Mouse (Mus musculus): ENCODE data around the gene Gm3854. TPM values are rescaled to one million over a fixed set of nuclear protein-coding genes. Genes with fewer than 3 reads are reported as not detected.
"Not testable (repeated sequence)": the region's sequence is repeated elsewhere in the genome, so short reads cannot be mapped to it uniquely, and the experiment has no call there.

Gene Gm3854
- total RNA-seq (2021) = under 1 TPM; 0.87 to 0.91 TPM
- long read RNA-seq, experiment 1 = 0 reads
- long read RNA-seq, experiment 2 = 0 reads

DNA sequence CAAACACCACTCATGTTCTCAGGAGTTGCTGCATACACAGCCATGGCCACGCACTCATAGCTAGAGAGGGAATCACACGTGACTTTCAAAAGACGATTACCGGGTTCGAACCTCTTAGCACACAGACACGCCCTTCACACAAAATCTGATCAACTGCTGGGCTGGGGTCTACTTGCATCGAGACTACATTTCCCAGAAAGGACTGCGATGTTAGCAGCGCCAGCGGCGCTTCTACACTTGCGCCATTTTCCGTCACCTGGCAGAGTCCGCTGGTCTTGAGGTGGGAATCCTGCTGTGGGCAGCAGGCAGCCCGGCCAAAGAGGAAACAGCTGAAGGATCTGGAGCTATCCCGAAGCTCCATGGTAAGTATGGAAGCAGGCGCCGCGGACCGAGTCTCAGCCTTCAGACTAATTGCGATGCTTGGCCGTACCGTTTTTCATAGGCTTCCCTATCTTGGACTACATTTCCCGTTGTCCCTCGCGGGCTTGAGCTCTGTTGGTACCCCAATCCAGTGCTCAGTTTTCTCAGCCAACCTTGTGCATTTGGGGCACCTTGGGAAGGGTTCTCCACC is at the start of gene Gm3854:
Gm3854 (plus strand) TSS at position 259 of the 571 bp plus-strand sequence.
- DNase-seq = peak; percentile 62

DNA sequence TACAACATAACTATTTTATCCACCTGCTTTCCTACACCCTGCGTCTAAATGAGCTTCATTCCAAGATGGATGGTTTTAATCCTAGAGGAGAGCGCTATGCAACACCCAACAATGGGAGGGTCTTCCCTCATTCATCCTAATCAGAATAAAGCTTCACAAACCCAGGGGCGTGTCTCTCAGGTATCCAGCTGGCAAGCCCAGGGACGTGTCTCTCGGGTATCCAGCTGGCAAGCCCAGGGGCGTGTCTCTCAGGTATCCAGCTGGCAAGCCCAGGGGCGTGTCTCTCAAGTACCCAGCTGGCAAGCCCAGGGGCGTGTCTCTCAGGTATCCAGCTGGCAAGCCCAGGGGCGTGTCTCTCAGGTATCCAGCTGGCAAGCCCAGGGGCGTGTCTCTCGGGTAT is 42.8 kb upstream of the Gm3854 start:
- DNase-seq = not testable (repeated sequence)

DNA sequence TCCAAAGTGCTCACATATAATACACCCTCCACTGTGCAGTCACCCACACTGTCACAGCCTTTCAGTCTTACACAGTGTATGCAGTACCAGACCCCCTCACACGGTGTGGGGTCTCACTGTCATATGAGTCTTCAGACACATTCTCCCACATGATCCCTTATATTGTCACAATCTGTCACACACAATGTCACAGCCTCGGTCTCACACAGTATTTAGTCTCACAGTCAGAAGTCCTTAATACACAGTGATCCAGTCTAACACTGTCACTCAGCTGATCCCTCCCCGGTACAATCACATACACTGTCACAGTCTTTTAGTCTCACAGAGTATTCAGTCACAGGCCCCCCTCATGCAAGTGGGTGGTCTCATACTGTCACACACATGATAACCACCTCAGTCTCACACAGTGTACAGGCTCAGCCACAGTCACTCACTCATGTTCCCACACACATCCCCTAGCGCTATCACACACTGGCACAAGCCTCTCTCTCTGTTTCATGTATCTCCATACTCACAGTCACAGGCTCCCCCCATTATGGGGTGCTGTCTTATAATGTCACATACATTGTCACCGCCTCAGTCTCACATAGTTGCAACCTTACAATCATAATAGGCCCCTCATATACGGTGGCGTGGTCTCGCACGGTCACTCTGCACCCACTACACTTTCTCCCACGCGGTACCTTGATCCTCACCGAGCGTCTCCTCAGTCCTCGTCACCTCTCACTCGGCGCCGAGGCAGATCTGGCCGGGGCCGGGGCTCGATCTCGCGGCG is 12.9 kb upstream of the Gm3854 start:
- DNase-seq = no peak

DNA sequence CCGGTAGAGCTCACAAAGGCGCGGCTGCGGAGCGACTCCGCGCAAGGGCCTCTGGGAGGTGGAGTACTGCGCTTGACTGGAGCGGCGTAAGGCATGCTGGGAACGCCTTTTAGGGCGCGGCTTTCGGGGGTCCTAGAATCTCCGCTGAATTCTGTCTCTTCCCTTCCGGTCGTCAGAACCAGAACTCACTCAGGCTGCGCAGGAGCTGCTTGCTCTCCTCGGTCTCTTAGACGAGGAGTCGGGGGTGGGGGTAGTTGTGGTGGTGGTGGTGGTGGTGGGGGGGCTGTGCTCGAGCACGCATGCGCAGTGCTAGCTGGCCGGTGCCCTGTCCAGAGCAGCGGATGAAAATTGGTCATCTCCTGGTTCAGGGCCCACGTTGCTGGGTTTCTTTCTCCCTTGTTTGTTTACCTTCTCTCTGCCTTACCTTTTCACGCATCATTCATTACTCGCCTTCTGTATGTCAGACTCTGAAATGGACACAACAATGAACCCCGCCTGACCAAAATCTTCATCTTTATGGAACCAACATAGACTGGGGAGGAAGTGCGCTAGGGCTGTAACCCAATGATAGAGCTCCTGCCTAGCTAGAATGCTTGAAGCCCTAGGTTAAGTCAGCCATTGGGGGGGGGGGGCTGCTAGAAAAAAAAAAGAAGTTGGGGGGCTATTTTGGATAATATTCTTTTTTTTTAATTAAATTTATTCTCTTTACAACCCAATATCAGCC is 12.2 kb upstream of the Gm3854 start, which contains the start of gene Zfp583:
Zfp583 (minus strand) TSS at position 53 of the 724 bp plus-strand sequence.
- DNase-seq = peak; percentile 89

DNA sequence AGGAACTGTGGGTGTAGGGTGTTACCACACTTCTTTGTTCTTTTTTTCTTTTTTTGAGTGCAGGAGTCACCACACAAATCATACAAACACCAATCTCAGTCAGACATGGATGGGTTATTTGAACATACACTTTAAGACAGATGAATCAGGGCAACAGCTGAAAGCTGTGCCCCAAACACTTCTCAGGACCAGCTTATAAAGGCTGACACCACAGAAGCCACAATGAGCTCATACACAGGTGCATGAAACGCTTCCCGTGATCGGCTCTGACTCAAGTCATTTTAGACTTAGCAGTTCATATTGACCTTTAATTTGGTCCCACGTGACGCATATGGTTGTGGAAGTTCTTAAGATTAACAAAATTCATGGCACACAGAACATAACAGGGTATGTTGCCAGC is 3.7 kb upstream of the Gm3854 start:
- no peak for DNase-seq

DNA sequence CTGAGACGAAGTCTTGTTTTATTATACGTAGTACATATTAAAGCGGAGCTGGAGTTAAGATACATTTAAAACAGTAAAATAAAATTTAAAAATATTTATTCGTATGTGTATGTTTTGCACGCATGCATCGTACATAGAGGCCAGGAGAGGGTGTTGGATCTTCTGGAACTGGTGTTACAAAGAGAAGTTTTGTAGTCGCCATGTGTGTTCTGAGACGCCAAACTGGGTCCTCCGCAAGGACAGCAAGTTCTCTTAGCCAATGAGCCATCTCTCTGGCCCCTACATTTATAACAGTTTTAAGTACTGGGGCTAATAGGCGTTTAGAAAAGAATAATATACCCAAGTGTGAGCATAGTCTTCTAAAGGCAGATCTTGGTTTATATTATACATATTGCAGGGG is 565 bp downstream of the Gm3854 start:
- DNase-seq = no peak

DNA sequence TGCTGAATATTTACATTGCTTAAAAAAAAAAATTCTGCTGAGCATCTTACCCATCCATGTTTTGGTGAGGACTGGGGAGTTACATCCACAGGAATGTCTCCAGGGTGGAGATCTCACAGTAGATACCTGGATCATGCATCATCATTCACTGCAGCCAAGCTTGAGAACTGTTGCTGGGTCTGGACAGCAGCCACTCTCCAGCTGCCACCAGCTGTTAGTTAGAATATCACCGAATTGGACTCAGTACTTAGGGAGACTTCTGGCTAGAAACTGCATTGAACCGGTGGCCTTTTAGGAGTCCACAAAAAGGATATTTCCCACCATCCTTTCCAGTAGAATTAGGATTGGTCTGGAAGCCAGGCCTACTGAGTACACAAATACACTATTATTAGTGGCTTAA is 14.6 kb downstream of the Gm3854 start:
- DNase-seq = no peak

DNA sequence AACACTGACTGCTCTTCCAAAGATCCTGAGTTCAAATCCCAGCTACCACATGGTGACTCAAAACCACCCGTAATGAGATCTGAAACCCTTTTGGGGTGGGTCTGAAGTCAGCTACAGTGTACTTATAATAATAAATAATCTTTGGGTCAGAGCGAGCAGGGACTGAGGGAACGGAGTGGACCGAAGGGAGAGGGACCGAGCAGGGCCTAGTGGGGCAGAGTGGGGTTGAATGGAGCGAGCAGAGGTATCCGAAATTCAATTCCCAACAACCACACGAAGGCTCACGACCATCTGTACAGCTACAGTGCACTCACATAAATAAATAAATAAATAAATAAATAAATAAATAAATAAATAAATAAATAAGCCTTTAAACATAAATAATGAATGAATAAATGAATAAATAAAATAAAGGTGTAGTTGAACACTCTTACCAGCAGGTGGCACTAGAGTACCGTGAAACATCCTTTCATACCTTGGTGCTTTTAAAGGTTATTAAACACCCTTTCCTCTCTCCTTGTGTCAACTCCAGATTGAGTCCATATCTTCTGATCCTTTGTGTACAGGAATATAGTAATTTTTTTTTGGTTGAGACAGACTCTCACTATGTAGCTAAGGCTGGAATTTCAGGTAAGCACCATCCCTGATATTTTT is 15.5 kb downstream of the Gm3854 start:
- peak; percentile 28 for DNase-seq

DNA sequence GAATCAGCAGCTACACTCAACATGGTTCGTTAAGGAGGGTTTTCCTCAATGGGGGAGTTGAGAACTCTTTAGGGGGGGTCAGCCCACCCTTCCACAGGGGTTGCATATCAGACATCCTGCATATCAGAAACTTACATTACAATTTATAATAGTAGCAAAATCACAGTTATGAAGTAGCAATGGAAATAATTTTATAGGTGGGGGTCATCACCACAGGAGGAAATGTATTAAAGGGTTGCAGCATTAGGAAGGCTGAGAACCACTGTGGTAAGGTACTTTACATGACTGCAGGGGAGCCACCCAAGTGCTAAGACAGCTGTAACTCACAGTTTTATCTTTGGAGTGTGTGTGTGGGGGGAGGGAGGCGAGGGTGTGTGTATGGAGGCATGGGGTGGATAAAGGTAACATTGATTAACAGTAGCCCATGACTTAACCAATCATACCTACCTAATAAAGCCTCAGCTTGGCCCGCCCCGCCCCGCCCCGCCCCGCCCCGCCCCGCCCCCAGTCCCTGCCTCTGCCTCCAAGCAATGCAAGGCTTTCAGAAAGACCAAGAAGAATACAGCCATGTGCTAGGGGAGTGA is 17.0 kb downstream of the Gm3854 start:
- no peak for DNase-seq

DNA sequence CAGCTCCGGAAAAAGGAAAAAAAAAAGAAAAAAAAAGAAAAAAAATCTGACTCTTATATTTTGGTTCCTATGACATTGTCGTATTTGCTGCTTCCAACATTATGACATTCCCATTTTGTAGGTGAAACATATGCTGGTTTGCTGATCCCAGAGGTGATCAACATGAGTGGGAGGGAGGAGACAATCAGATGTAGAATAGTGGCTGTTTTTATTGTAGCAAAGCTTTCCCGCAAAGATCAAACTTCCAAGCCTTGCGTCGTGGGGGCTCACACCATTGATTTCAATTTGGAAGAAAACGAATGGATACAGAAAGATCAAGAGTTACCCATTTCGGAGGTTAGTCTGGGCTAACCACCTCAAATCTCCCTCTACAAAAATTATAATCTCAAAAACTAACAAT is 18.2 kb downstream of the Gm3854 start:
- DNase-seq = no peak

DNA sequence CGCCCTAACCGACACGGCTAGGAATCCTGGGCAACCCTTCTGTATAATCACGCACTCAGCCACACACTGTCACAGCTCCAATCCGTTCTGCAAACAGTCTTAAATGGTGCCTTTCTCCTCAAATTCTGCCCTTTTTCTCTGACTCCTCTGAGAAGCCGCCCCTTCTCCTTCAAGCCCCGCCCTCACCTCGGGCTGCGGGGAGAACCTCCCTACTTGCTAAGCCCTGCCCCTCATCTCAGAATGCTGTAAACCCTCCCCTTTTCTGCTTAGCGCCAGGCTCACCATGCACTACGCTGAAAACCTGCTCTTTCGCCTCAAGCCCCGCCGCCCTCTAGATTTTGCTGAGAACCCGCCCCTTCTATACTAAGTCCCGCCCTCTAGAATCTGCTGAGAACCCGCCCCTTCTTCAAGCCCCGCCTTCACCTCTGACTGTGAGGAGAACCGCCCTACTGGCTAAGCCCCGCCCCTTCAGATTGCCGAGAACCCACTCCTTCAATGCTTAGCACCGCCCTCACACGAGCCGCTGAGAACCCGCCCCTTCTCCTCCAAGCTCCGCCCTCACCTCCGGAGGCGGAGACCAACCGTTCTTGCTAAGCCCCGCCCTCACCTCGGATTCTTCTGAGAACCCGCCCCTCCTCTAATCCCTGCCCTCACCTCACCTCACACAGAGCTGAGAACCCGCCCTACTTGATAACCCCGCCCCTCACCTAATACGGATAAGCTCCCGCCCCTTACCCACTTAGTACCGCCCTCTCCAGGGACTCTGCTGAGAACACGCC is 18.9 kb downstream of the Gm3854 start:
- DNase-seq = peak; percentile 99

DNA sequence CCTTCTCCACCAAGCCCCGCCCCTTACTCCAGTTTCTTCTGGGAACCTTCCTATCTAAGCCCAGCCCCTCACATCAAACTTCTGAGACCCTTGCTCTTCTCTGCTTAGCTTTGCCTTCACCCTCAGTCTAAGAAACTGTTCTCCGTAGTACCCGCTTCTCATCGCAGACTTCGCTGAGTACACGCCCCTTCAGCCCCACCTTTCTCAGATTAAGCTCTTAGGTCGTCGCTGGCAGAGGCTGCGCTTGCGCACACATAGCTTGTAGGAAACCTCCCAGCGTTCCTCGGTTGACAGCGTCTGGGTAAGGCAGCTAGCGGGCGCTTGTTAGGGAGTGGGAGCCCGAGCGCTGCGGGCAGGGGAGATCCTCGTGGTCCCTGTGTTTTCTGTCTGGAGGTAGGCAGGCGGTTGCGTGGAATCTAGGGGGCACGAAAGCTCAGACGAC is 19.5 kb downstream of the Gm3854 start, which contains the start of gene Zfp78:
Zfp78 (plus strand) TSS at position 234 of the 442 bp plus-strand sequence.
- peak; percentile 86 for DNase-seq

DNA sequence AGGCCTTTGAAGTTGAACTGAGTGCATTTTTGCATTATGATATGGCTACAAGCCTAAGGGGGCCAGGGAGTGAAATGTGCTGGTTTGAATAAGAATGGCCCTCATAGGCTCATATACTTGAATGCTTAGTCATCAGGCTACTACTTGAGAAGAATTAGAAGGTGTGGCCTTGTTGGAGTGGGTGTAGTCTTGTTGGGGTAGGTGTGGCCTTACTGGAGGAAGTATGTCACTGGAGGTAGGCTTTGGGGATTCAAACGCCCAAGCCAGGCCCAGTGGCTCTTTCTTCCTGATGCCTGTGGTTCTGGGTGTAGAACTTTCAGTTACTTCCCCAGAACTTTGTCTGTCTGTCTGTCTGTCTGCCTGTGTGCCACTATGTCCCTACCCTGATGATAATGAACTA is 21.2 kb downstream of the Gm3854 start:
- no peak for DNase-seq

DNA sequence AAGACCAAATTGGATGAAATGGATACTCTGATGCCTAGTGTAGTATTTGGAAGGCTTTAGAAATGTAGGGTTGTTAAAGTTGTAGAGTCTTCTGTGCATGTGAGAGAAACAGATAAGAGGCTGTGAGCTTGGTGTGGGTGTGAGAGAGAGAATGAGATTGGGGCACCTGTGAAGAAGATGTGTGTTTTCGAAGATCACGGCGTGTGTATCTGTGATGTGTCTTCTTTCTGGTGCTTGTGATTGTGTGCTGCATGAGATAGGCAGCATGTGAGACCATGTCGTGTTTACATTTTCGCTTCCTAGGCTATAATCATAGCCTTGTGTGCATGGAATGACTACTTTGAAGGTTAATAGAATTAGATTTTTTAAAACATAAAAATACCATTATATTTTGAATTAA is 23.6 kb downstream of the Gm3854 start:
- no peak for DNase-seq

DNA sequence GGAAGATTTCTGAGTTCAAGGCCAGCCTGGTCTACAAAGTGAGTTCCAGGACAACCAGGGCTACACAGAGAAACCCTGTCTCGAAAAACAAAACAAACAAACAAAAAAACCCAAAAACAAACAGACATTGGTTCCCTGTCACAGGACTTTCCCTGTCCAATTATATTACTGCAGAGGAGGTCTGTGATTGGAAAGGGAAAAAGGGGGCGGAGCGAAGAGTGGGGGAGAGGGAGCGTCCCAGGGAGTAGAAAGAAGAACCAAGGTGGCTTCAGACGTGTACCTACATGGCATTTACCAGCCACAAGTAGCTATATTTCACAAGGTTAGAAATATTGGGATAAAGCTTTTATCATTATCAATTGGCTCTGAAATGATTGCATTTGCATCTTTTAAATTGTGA is 24.6 kb downstream of the Gm3854 start:
- DNase-seq = not testable (repeated sequence)

DNA sequence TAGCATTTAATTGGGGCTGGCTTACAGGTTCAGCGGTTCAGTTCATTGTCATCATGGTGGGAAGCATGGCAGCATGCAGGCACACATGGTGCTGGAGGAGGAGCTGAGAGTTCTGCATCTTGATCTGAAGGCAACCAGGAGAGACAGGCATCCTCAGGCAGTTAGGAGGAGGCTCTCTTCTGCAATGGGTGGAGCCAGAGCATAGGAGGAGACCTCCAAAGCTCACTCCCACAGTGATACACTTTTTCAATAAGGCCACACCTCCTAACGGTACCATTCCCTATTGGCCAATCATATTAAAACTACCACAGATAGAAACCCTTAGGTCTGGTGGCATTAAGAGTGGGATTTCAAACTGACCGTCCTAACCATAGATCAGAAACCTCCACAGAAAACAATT is 25.9 kb downstream of the Gm3854 start:
- DNase-seq = no peak

DNA sequence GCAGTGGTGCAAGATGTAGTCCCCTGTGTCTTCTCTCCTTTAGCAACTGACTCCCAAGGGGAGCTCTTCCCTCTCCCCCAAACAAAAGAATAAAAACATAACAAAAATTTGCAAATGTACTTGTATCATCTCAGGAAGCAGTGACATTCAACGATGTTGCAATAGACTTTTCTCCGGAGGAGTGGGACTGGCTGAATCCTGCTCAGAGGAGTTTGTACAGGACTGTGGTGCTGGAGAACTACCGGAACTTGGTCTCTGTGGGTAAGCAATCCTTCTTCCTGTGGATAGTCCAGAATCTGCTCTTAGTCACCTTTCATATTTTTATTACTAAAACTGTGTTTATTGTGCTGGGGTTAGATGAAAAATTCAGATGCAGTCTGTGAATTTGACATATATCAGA is 29.4 kb downstream of the Gm3854 start:
- DNase-seq = no peak

DNA sequence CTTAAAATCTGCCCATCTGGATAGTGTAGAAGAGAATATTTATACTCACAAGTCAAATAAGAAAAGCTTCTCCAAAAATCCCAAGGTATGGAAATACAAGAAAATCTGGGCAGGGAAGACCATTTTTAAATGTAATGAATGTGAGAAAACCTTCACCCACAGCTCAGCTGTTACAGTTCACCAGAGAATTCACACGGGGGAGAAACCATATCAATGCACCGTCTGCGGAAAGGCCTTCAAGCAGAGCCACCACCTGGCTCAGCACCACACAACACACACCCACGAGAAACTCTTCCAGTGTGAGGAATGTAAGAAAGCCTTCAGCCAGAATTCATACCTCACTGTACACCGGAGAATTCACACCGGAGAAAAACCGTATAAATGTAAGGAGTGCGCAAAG is 34.9 kb downstream of the Gm3854 start:
- DNase-seq = no peak

DNA sequence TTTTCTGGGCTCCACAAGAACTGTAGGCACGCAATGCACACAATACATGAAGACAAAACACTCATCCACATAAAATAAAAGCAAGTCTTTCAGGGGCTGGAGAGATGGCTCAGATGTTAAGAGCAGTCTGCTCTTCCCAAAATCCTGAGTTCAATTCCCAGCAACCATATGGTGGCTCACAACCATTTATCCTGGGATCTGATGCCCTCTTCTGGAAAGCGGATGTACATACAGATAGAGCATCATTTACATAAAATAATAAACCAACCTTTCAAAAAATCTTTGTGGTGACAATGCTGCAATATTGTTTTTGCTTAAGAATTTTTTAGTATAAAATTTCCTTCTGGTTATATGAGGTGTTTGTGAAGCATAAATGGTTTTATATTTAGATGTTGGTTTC is 37.9 kb downstream of the Gm3854 start:
- no peak for DNase-seq

DNA sequence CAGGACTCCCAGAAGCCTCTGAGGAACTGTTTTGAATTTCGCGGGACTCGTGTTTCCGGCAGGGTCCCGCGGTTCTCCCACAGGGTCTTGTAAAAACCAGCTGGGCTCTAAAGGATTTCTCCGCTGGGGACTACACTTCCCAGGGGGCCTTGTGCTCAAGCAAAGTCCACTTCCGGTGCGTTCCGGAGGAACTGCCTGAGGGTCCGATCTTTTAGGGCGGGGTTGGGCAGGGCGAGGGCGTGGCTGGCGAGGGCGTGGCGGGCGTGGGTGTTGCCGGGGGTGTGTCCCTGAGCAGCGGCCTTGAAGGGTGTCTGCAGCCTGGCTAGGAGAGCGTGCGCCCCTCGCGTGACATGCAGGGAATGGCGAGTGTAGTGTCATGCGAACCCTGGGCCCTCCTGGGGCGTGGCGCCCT is 39.5 kb downstream of the Gm3854 start, which contains the start of gene Zfp28:
Zfp28 (plus strand) TSS at position 252 of the 412 bp plus-strand sequence.
- DNase-seq = peak; percentile 98

DNA sequence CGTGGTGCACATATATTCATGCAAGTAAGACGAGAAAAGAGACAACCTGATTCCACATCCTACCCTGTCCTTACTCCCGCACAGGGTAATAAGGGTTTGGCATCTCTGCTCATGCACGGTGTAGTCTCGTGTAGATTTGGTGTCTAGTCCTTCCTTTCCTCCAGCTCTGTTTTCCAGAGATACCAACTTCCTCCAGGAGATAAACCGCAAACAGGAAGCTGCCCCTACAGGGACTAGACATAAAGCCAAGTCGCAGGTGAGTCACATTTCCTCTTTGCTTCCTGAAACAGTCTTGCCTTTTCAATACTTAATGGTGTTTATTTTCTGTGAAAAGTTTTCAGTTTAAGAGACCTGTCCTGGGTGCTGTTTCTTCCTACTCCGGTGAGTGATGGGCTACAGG is 40.5 kb downstream of the Gm3854 start:
- DNase-seq = no peak

Measured in adrenal gland, postnatal 10 days (tissue).